Mouse (Mus musculus) adrenal gland, adult 8-10 months (tissue): ENCODE measurements around the gene Nos1ap. TPM values are rescaled to one million over a fixed set of nuclear protein-coding genes. Genes with fewer than 3 reads are reported as not detected.
A peak's percentile ranks its signal among the peaks of the same experiment; 100 is the strongest.

Experiments
- DNase-seq: peaks from one replicate; pipeline ENCODE4 v3.0.0; 2022
- total RNA-seq, 4 experiments: library from RNA; stranded (reverse); gene quantifications; 2 replicates each; pipeline ENCODE4 v1.2.4; 2022

The Nos1ap gene
- total RNA-seq, 4 experiments from 2014 or later, result 19.9 to 46.9 (median 29.7) TPM

- DNase-seq, result no peak
These were observed 236.3 kb downstream of the Nos1ap start for GRCm38 (mm10) chr1:170353335-170353734.

GRCm38 (mm10) chr1:170351080-170351479, 238.6 kb downstream of the Nos1ap start:
- no peak for DNase-seq

- no peak for DNase-seq
These were observed 243.4 kb downstream of the Nos1ap start for GRCm38 (mm10) chr1:170346266-170346665.

- DNase-seq, result no peak
These were observed 245.8 kb downstream of the Nos1ap start for GRCm38 (mm10) chr1:170343906-170344305.

GRCm38 (mm10) chr1:170343081-170343480, 246.6 kb downstream of the Nos1ap start:
- DNase-seq, result no peak

GRCm38 (mm10) chr1:170339943-170340342, 249.7 kb downstream of the Nos1ap start:
- DNase-seq, result no peak

- no peak for DNase-seq
These were observed 256.9 kb downstream of the Nos1ap start for GRCm38 (mm10) chr1:170332775-170333174.

GRCm38 (mm10) chr1:170331926-170332325, 257.7 kb downstream of the Nos1ap start:
- DNase-seq, result no peak

- no peak for DNase-seq
These were observed 264.4 kb downstream of the Nos1ap start for GRCm38 (mm10) chr1:170325277-170325676.

GRCm38 (mm10) chr1:170324312-170324711, 265.3 kb downstream of the Nos1ap start:
- no peak for DNase-seq

- DNase-seq, result no peak
These were observed 266.7 kb downstream of the Nos1ap start for GRCm38 (mm10) chr1:170323001-170323400.

- DNase-seq, result peak; percentile 18
These were observed 267.6 kb downstream of the Nos1ap start for GRCm38 (mm10) chr1:170322046-170322445.

- no peak for DNase-seq
These were observed 278.2 kb downstream of the Nos1ap start for GRCm38 (mm10) chr1:170311431-170311830.

- no peak for DNase-seq
These were observed 281.2 kb downstream of the Nos1ap start, which contains the start of gene Spata46 for GRCm38 (mm10) chr1:170308503-170308902. Spata46 (plus strand) TSS chr1:170308803.

GRCm38 (mm10) chr1:170306232-170306631, 283.4 kb downstream of the Nos1ap start, which contains the start of gene Gm7694:
Gm7694 (minus strand) TSS chr1:170306332.
- no peak for DNase-seq

- DNase-seq, result no peak
These were observed 284.7 kb downstream of the Nos1ap start for GRCm38 (mm10) chr1:170305002-170305401.

- peak; percentile 8 for DNase-seq
These were observed 286.6 kb downstream of the Nos1ap start for GRCm38 (mm10) chr1:170303103-170303502.

GRCm38 (mm10) chr1:170302456-170302855, 287.2 kb downstream of the Nos1ap start:
- no peak for DNase-seq

- no peak for DNase-seq
These were observed 288.0 kb downstream of the Nos1ap start for GRCm38 (mm10) chr1:170301686-170302085.

GRCm38 (mm10) chr1:170299496-170299895, 290.2 kb downstream of the Nos1ap start:
- DNase-seq, result no peak

- DNase-seq, result no peak
These were observed 294.7 kb downstream of the Nos1ap start for GRCm38 (mm10) chr1:170294786-170295570.

GRCm38 (mm10) chr1:170293257-170293656, 296.4 kb downstream of the Nos1ap start:
- no peak for DNase-seq

GRCm38 (mm10) chr1:170292239-170292951, 297.3 kb downstream of the Nos1ap start:
- peak; percentile 28 for DNase-seq
